Mouse (Mus musculus): Measurements from ENCODE around the gene Invs.

DNA sequence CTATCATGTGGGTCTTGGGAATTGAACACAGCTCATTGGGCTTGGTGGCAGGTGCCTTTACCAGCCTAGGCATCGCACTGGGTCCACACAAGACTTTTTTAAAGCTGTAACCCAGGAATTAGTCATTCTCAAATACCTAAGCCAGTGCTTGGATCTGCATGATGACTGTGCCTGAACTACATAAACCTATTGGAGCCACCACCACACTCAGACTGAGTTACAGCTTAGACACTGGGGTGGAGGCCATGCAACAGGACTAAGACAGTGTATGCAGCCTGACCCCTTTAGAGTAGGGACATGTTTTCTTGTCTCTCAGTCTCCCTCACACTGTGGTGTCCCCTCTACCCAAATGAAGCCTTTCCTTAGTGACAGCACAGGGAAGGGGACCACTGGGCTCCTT lies 143.1 kb downstream of the Invs start:
- TF ChIP-seq POLR2A (IDR thresholded peaks at IDR 0.05; ENCODE audit: low read depth, low read length): no peak
- no peak for TF ChIP-seq CTCF (IDR thresholded peaks at IDR 0.05; ENCODE audit: extremely low read depth, insufficient read length, insufficient replicate concordance, low read depth, low read length)
